Mouse (Mus musculus) lung, postnatal 0 days (tissue): ENCODE data around the gene Polr3h.

Experiments used
- CTCF ChIP-seq: IDR thresholded peaks from 2 replicates; pipeline ENCODE4 v1.5.1; 2016; ENCODE audit warnings: antibody characterized with exemption, mild to moderate bottlenecking
- EP300 ChIP-seq: IDR thresholded peaks from 2 replicates; pipeline ENCODE4 v1.6.1; 2016; ENCODE audit warnings: antibody characterized with exemption, mild to moderate bottlenecking, control low read depth

- TF ChIP-seq CTCF (no peak), EP300 (no peak)
These were observed 39.1 kb downstream of the Polr3h start for GRCm38 (mm10) chr15:81886795-81887550.
